In genomic region chr2:148004554-148005521, GRCm38 (mm10) we compare ENCODE assay signal across 26 mouse cellular contexts. TPM values are rescaled to one million over a fixed set of nuclear protein-coding genes. Genes with fewer than 3 reads are reported as not detected.
DNase-seq lines count a peak whose midpoint lies in the region; ATAC-seq and TF ChIP-seq lines count a peak whose summit lies in the region.
"Had no signal": no experiment of that assay in that cellular context is flagged by ENCODE, and none has a peak within 500 bp of the region (broad histone marks: within the 10 kb centered on the region; RNA-seq: fewer than 3 reads in every experiment).

No protein-coding gene starts in this region.

- DNase-seq in heart, adult 11 months: peak; percentile 74
- no peak for DNase-seq in lung, postnatal 36 days
- no peak for DNase-seq in thymus, postnatal 10 days (ENCODE audit: low spot score in 2 of 2)
- DNase-seq in ovary, adult 18-20 months (ENCODE audit: low spot score): no peak
- DNase-seq: adrenal gland, postnatal 14 days; cerebellum, adult 9-10 months; heart, postnatal 4 days; kidney, postnatal 25 days; layer of hippocampus, postnatal 36 days; liver, postnatal 0 days; right cerebral cortex, postnatal 25 days; spleen, adult 18-20 months; thymus, adult 18-20 months; thymus, postnatal 4 days had no signal

- H3K27me3 ChIP-seq in heart, embryonic 11.5 days (ENCODE audit: control insufficient read depth, insufficient read depth, low read length): no peaks in the 10 kb centered on the region
- H3K27me3 ChIP-seq in lung, embryonic 16.5 days (ENCODE audit: control insufficient read depth, insufficient read depth, low read depth, low read length): no peaks in the 10 kb centered on the region
- H3K27me3 ChIP-seq in intestine, postnatal 0 days (replicated peaks; ENCODE audit: control insufficient read depth, insufficient read depth, low read length): no peaks in the 10 kb centered on the region
- H3K27me3 ChIP-seq: embryonic facial prominence, embryonic 12.5 days; forebrain, embryonic 12.5 days; limb, embryonic 12.5 days; midbrain, embryonic 12.5 days had no signal

- H3K4me3 ChIP-seq in heart, embryonic 11.5 days (ENCODE audit: low read depth, low read length): no peak overlapping the region
- H3K4me3 ChIP-seq in lung, embryonic 16.5 days (ENCODE audit: low read length): no peak overlapping the region
- no peak overlapping the region for H3K4me3 ChIP-seq in intestine, postnatal 0 days (ENCODE audit: low read depth, low read length)
- H3K4me3 ChIP-seq: embryonic facial prominence, embryonic 12.5 days; forebrain, embryonic 12.5 days; layer of hippocampus, adult 2 months; limb, embryonic 12.5 days; midbrain, embryonic 12.5 days had no signal

- no peaks in the 10 kb centered on the region for H3K4me1 ChIP-seq in heart, embryonic 11.5 days (ENCODE audit: control insufficient read depth, insufficient read depth, low read length)
- peaks cover 9% of the 10 kb centered on the region for H3K4me1 ChIP-seq in lung, embryonic 16.5 days (replicated peaks; ENCODE audit: control insufficient read depth, insufficient read depth, low read length)
- H3K4me1 ChIP-seq in intestine, postnatal 0 days (replicated peaks; ENCODE audit: control insufficient read depth, insufficient read depth, low read length): no peaks in the 10 kb centered on the region
- H3K4me1 ChIP-seq: embryonic facial prominence, embryonic 12.5 days; forebrain, embryonic 12.5 days; limb, embryonic 12.5 days; midbrain, embryonic 12.5 days had no signal

- no peaks in the 10 kb centered on the region for H3K9me3 ChIP-seq in heart, embryonic 11.5 days (replicated peaks; ENCODE audit: control insufficient read depth, low read length)
- H3K9me3 ChIP-seq in lung, embryonic 16.5 days (ENCODE audit: control insufficient read depth, low read length): no peaks in the 10 kb centered on the region
- no peaks in the 10 kb centered on the region for H3K9me3 ChIP-seq in intestine, postnatal 0 days (ENCODE audit: control insufficient read depth)
- H3K9me3 ChIP-seq: embryonic facial prominence, embryonic 12.5 days; forebrain, embryonic 12.5 days; limb, embryonic 12.5 days; midbrain, embryonic 12.5 days had no signal

- H3K27ac ChIP-seq in heart, embryonic 11.5 days (ENCODE audit: low read depth, low read length): no peak overlapping the region
- H3K27ac ChIP-seq in lung, embryonic 16.5 days (ENCODE audit: low read length): peak overlapping the region; percentile 89
- no peak overlapping the region for H3K27ac ChIP-seq in intestine, postnatal 0 days (ENCODE audit: low read depth, low read length)
- H3K27ac ChIP-seq: embryonic facial prominence, embryonic 12.5 days; forebrain, embryonic 12.5 days; hindbrain, embryonic 14.5 days; layer of hippocampus, adult 2 months; limb, embryonic 12.5 days; midbrain, embryonic 12.5 days had no signal

- no peaks in the 10 kb centered on the region for H3K36me3 ChIP-seq in heart, embryonic 11.5 days (ENCODE audit: control insufficient read depth, insufficient read depth, low read length)
- no peaks in the 10 kb centered on the region for H3K36me3 ChIP-seq in lung, embryonic 16.5 days (ENCODE audit: control insufficient read depth, insufficient read depth, low read length)
- H3K36me3 ChIP-seq in intestine, postnatal 0 days (ENCODE audit: control insufficient read depth, insufficient read depth): no peaks in the 10 kb centered on the region
- H3K36me3 ChIP-seq: embryonic facial prominence, embryonic 12.5 days; forebrain, embryonic 12.5 days; limb, embryonic 12.5 days; midbrain, embryonic 12.5 days had no signal

- TF ChIP-seq CTCF in intestine, postnatal 0 days (IDR thresholded peaks at IDR 0.05; ENCODE audit: low read depth): no peak

- H3K4me2 ChIP-seq in heart, embryonic 11.5 days: no peak overlapping the region
- H3K4me2 ChIP-seq in lung, embryonic 16.5 days (ENCODE audit: low read depth, low read length): no peak overlapping the region
- H3K4me2 ChIP-seq in intestine, postnatal 0 days (replicated peaks; ENCODE audit: low read depth): no peak overlapping the region
- H3K4me2 ChIP-seq: embryonic facial prominence, embryonic 12.5 days; forebrain, embryonic 12.5 days; hindbrain, embryonic 14.5 days; limb, embryonic 12.5 days; liver, embryonic 11.5 days; midbrain, embryonic 12.5 days had no signal

- no peak for ATAC-seq in heart, embryonic 11.5 days (replicated peaks; ENCODE audit: insufficient number of reproducible peaks, low FRiP score, low TSS enrichment)
- ATAC-seq in lung, embryonic 16.5 days (ENCODE audit: low read depth): peak; percentile 82
- ATAC-seq in intestine, postnatal 0 days: peak; percentile 80
- ATAC-seq: CD4-positive, CD25-positive, alpha-beta regulatory T cell, adult 4 months; inflammation-experienced regulatory T-cells, adult 6 months; liver, postnatal 0 days had no signal

- H3K9ac ChIP-seq in heart, embryonic 11.5 days (ENCODE audit: low read depth, low read length): no peak overlapping the region
- H3K9ac ChIP-seq in lung, embryonic 16.5 days (ENCODE audit: low read length): no peak overlapping the region
- no peak overlapping the region for H3K9ac ChIP-seq in intestine, postnatal 0 days (ENCODE audit: low read depth, low read length)
- H3K9ac ChIP-seq: embryonic facial prominence, embryonic 12.5 days; forebrain, embryonic 12.5 days; hindbrain, embryonic 14.5 days; limb, embryonic 12.5 days; liver, postnatal 0 days; midbrain, embryonic 12.5 days had no signal

- 39% methylated on average over 7 of the region's 7 CpGs for WGBS in heart, embryonic 11.5 days (ENCODE audit: insufficient replicate concordance)
- WGBS in lung, embryonic 16.5 days: 28% methylated on average over 7 of the region's 7 CpGs
- WGBS in intestine, postnatal 0 days: 27% methylated on average over 7 of the region's 7 CpGs

RNA-seq across cellular contexts. Expression of gene Foxa2, which starts 41.9 kb away (rescaled TPM):
- 0.17 and 0.73 TPM in 2 replicates for polyA plus RNA-seq in heart, embryonic 11.5 days (2014; fragmentation: Nextera tagmentation; extraction: Ambion mirVana)
- 32.6 and 38.1 TPM in 2 replicates for polyA plus RNA-seq in lung, embryonic 16.5 days (2015; fragmentation: Nextera tagmentation; extraction: Ambion mirVana)
- polyA plus RNA-seq in intestine, postnatal 0 days (2015; fragmentation: Nextera tagmentation; extraction: Ambion mirVana): 0.94 and 1.5 TPM in 2 replicates
- polyA plus RNA-seq: CD4-positive, CD25-positive, alpha-beta regulatory T cell, adult 4 months; inflammation-experienced regulatory T-cells, adult 6 months; limb, embryonic 12.5 days had no signal

Comparison
In these comparisons a context has a peak if more than half of its experiments do, and no peak if none do; other contexts are left out.
1. RNA of gene Foxa2, which starts 41.9 kb away (polyA plus RNA-seq): 32.6 to 38.1 TPM in lung, embryonic 16.5 days; 0.94 to 1.5 TPM in intestine, postnatal 0 days and 0.17 to 0.73 TPM in heart, embryonic 11.5 days; every median in the first group is over 10 times any median in the second.